Mouse (Mus musculus) MN1 (cell line): ENCODE data around the gene Tmem86a.
"Not testable (repeated sequence)": the region's sequence is repeated elsewhere in the genome, so short reads cannot be mapped to it uniquely, and the experiment has no call there.

Experiments
- DNase-seq: peaks from one replicate; pipeline ENCODE4 v3.0.0-alpha.2; 2016; ENCODE audit warnings: low spot score

Gene Tmem86a

GRCm38 (mm10) chr7:47050366-47050765 lies at the start of gene Tmem86a:
Tmem86a (plus strand) TSS chr7:47050601.
- peak; percentile 9 for DNase-seq

GRCm38 (mm10) chr7:47000644-47000983 lies 49.8 kb upstream of the Tmem86a start:
- DNase-seq = peak; percentile 90

GRCm38 (mm10) chr7:47001125-47001899 lies 49.1 kb upstream of the Tmem86a start:
- no peak for DNase-seq

- no peak for DNase-seq
Observed at GRCm38 (mm10) chr7:47001900-47002275, 48.5 kb upstream of the Tmem86a start.

GRCm38 (mm10) chr7:47003411-47004115 lies 46.8 kb upstream of the Tmem86a start:
- DNase-seq = no peak

- no peak for DNase-seq
Observed at GRCm38 (mm10) chr7:47007109-47007780, 43.2 kb upstream of the Tmem86a start.

- no peak for DNase-seq
Observed at GRCm38 (mm10) chr7:47007818-47008167, 42.6 kb upstream of the Tmem86a start.

GRCm38 (mm10) chr7:47008168-47008993 lies 42.0 kb upstream of the Tmem86a start, which contains the start of gene Spty2d1:
Spty2d1 (minus strand) TSS chr7:47008411.
- peak; percentile 98 for DNase-seq

GRCm38 (mm10) chr7:47013131-47013767 lies 37.2 kb upstream of the Tmem86a start:
- no peak for DNase-seq

- DNase-seq = peak; percentile 69
Observed at GRCm38 (mm10) chr7:47014564-47015389, 35.6 kb upstream of the Tmem86a start.

GRCm38 (mm10) chr7:47015390-47016065 lies 34.9 kb upstream of the Tmem86a start:
- peak; percentile 82 for DNase-seq

GRCm38 (mm10) chr7:47016602-47017001 lies 33.8 kb upstream of the Tmem86a start:
- no peak for DNase-seq

- DNase-seq = no peak
Observed at GRCm38 (mm10) chr7:47017146-47017545, 33.3 kb upstream of the Tmem86a start.

- DNase-seq = no peak
Observed at GRCm38 (mm10) chr7:47019641-47020040, 30.8 kb upstream of the Tmem86a start.

- no peak for DNase-seq
Observed at GRCm38 (mm10) chr7:47020956-47021355, 29.4 kb upstream of the Tmem86a start.

GRCm38 (mm10) chr7:47022482-47022881 lies 27.9 kb upstream of the Tmem86a start:
- no peak for DNase-seq

- DNase-seq = peak; percentile 52
Observed at GRCm38 (mm10) chr7:47023530-47023929, 26.9 kb upstream of the Tmem86a start.

- DNase-seq = no peak
Observed at GRCm38 (mm10) chr7:47024454-47024853, 25.9 kb upstream of the Tmem86a start.

GRCm38 (mm10) chr7:47025429-47025828 lies 25.0 kb upstream of the Tmem86a start:
- no peak for DNase-seq

- not testable (repeated sequence) for DNase-seq
Observed at GRCm38 (mm10) chr7:47026899-47027298, 23.5 kb upstream of the Tmem86a start.
